Mouse (Mus musculus): Measurements from ENCODE around the gene Xcl1.

Xcl1 gene

GRCm38 (mm10) chr1:164905047-164905446, 30.3 kb downstream of the Xcl1 start:
- DNase-seq (ENCODE audit: low spot score in 2 of 2) = no peak

- no peak for DNase-seq (ENCODE audit: low spot score in 2 of 2)
Observed at GRCm38 (mm10) chr1:164900696-164901095, 34.6 kb downstream of the Xcl1 start.

GRCm38 (mm10) chr1:164900226-164900625, 35.1 kb downstream of the Xcl1 start:
- DNase-seq (ENCODE audit: low spot score in 2 of 2) = no peak

GRCm38 (mm10) chr1:164899506-164899905, 35.8 kb downstream of the Xcl1 start:
- no peak for DNase-seq (ENCODE audit: low spot score in 2 of 2)

- peak; percentile 87 to 90 for DNase-seq (ENCODE audit: low spot score in 2 of 2)
Observed at GRCm38 (mm10) chr1:164898846-164899351, 36.4 kb downstream of the Xcl1 start.

GRCm38 (mm10) chr1:164897163-164897817, 38.0 kb downstream of the Xcl1 start:
- no peak for DNase-seq (ENCODE audit: low spot score in 2 of 2)

GRCm38 (mm10) chr1:164896211-164897145, 38.8 kb downstream of the Xcl1 start:
- DNase-seq (ENCODE audit: low spot score in 2 of 2) = no peak

- DNase-seq (ENCODE audit: low spot score in 2 of 2) = no peak
Observed at GRCm38 (mm10) chr1:164895806-164896205, 39.5 kb downstream of the Xcl1 start.

GRCm38 (mm10) chr1:164890366-164890765, 45.0 kb downstream of the Xcl1 start:
- no peak for DNase-seq (ENCODE audit: low spot score in 2 of 2)

- no peak for DNase-seq (ENCODE audit: low spot score in 2 of 2)
Observed at GRCm38 (mm10) chr1:164888563-164888962, 46.8 kb downstream of the Xcl1 start.

- DNase-seq (ENCODE audit: low spot score in 2 of 2) = no peak
Observed at GRCm38 (mm10) chr1:164887775-164888174, 47.6 kb downstream of the Xcl1 start.

- no peak for DNase-seq (ENCODE audit: low spot score in 2 of 2)
Observed at GRCm38 (mm10) chr1:164881891-164882290, 53.4 kb downstream of the Xcl1 start.

Data from frontal cortex, postnatal 36 days (tissue).